Mouse (Mus musculus) lung, postnatal 0 days (tissue): ENCODE measurements around the gene Eps15l1.

Source experiments
- CTCF ChIP-seq: IDR thresholded peaks from 2 replicates; pipeline ENCODE4 v1.5.1; 2016; ENCODE audit warnings: antibody characterized with exemption, mild to moderate bottlenecking
- EP300 ChIP-seq: IDR thresholded peaks from 2 replicates; pipeline ENCODE4 v1.6.1; 2016; ENCODE audit warnings: antibody characterized with exemption, mild to moderate bottlenecking, control low read depth

DNA sequence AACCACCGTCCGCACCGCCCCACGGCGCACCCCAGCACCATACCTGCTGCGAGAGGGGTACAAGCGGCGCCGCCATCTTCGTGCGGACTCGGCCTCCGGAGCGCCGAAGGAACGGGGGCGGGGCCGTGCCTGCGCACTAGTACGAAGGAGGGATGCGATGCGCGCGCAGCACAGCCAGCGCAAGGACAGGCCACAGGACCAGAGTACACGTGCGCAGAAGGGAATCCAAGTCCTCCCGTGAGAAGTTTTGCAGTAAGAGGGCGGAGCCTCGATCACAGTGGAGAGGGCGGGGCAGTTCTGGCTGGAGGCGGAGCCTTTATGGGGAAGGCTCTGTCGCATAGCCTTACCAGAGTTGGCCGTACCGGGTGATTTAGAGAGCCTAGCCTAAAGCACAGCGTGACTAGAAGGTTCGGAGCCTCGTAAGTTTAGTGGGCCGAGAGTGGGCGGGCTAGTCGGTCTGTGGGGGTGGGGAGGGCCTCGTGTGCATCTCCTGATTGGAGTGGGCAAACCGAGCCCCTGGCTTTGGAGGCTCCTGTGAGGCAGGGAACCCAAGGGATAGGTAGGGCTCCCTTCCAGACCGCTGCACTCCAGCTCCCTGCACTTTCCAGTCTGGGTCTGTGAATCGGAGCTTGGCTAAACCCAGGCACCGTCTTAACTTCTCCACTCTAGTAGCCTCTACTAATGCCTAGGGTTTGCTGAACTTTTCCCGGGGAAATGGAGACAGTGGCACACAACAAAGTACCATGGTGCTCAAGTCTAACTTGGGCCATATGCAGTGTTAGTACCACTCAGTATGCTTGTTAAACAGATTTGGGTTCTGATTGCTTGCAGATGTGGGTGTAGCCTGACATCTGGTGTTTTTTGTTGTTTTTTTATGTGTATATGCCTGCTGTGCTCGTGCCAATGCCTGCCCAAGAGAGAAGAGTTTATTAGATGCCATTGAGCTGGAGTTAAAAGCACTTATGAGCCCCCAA lies at the start of gene Eps15l1:
- no peak for TF ChIP-seq CTCF
- no peak for TF ChIP-seq EP300
